Mouse (Mus musculus): ENCODE data around the gene Aym1. TPM values are rescaled to one million over a fixed set of nuclear protein-coding genes. Genes with fewer than 3 reads are reported as not detected.

The Aym1 gene
- polyA plus RNA-seq, 1 experiment, result not detected

DNA sequence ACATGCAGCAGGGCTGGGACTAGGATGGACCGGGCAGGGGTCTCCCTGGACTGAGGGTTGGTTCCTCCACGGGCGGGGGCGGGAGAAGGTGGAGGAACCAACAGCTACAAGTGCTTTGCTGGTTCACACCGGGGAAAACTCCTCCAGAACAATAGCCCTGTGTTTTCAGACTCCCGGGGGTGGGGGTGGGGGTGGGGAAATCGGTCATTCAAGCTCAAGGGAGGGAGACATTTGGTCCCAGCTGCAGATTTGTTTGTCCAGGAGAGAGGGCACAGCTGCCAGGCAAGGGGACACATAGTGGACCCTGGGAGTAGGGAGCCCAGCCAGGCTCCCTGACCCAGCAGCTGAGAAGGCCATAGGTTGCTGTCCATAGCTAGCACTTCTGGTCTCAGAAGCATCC is 7.9 kb upstream of the Aym1 start:
- peaks cover 45% of the 10 kb centered on the region for H3K27me3 ChIP-seq (ENCODE audit: control insufficient read depth)
- no peaks in the 10 kb centered on the region for H3K9me3 ChIP-seq (ENCODE audit: control insufficient read depth, low read length)
- H3K4me3 ChIP-seq (replicated peaks), result no peak overlapping the region
- H3K4me1 ChIP-seq (ENCODE audit: control insufficient read depth), result no peaks in the 10 kb centered on the region
- TF ChIP-seq GATA1 (IDR thresholded peaks at IDR 0.05; ENCODE audit: low read length) (no peak), TAL1 (IDR thresholded peaks at IDR 0.05; ENCODE audit: low read length) (no peak)
- H3K36me3 ChIP-seq (ENCODE audit: control insufficient read depth), result no peaks in the 10 kb centered on the region

- Histone ChIP-seq H3K9me3 (ENCODE audit: control insufficient read depth, low read length) (no peaks in the 10 kb centered on the region), H3K36me3 (ENCODE audit: control insufficient read depth) (no peaks in the 10 kb centered on the region), H3K27me3 (ENCODE audit: control insufficient read depth) (peaks cover 39% of the 10 kb centered on the region), H3K4me3 (replicated peaks) (no peak overlapping the region), H3K4me1 (ENCODE audit: control insufficient read depth) (no peaks in the 10 kb centered on the region)
- TF ChIP-seq GATA1 (IDR thresholded peaks at IDR 0.05; ENCODE audit: low read length) (no peak), TAL1 (IDR thresholded peaks at IDR 0.05; ENCODE audit: low read length) (no peak)
Measured at GRCm38 (mm10) chr5:113349810-113350209, 7.3 kb upstream of the Aym1 start.

- Histone ChIP-seq H3K27me3 (ENCODE audit: control insufficient read depth) (peaks cover 22% of the 10 kb centered on the region), H3K4me1 (ENCODE audit: control insufficient read depth) (no peaks in the 10 kb centered on the region), H3K9me3 (ENCODE audit: control insufficient read depth, low read length) (no peaks in the 10 kb centered on the region), H3K4me3 (replicated peaks) (no peak overlapping the region), H3K36me3 (ENCODE audit: control insufficient read depth) (no peaks in the 10 kb centered on the region)
- TF ChIP-seq TAL1 (IDR thresholded peaks at IDR 0.05; ENCODE audit: low read length) (no peak), GATA1 (IDR thresholded peaks at IDR 0.05; ENCODE audit: low read length) (no peak)
Measured at GRCm38 (mm10) chr5:113351768-113352167, 5.3 kb upstream of the Aym1 start.

GRCm38 (mm10) chr5:113352636-113353035 is 4.5 kb upstream of the Aym1 start:
- no peak for TF ChIP-seq GATA1 (IDR thresholded peaks at IDR 0.05; ENCODE audit: low read length)
- TF ChIP-seq TAL1 (IDR thresholded peaks at IDR 0.05; ENCODE audit: low read length), result no peak
- peaks cover 14% of the 10 kb centered on the region for H3K27me3 ChIP-seq (ENCODE audit: control insufficient read depth)
- no peaks in the 10 kb centered on the region for H3K4me1 ChIP-seq (ENCODE audit: control insufficient read depth)
- no peaks in the 10 kb centered on the region for H3K36me3 ChIP-seq (ENCODE audit: control insufficient read depth)
- no peak overlapping the region for H3K4me3 ChIP-seq (replicated peaks)
- no peaks in the 10 kb centered on the region for H3K9me3 ChIP-seq (ENCODE audit: control insufficient read depth, low read length)

DNA sequence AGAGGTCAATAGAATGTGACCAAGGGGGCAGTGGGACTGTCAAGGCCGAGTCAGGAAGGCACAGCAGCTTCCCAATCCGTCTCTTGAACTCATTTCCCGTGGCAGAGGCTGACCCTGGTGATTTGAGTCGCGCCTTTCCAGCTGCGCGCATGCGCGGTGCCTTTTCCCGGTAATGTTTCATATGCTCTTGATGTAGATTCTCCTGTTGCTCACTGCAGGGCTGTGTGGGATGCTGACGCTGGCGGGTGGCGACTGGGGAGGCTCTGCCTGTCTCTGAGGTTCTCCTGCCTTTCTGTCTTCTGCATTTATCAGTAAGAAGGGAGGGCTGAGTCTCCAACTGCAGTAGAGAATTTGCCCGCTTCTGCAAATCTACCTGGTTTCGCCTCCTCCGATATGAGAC is 2.8 kb upstream of the Aym1 start:
- peaks cover 4% of the 10 kb centered on the region; the same call in 1 of the 2 replicates for H3K27me3 ChIP-seq (ENCODE audit: control insufficient read depth)
- H3K4me1 ChIP-seq (ENCODE audit: control insufficient read depth), result no peaks in the 10 kb centered on the region
- H3K36me3 ChIP-seq (ENCODE audit: control insufficient read depth), result no peaks in the 10 kb centered on the region
- H3K9me3 ChIP-seq (ENCODE audit: control insufficient read depth, low read length), result no peaks in the 10 kb centered on the region
- no peak for TF ChIP-seq GATA1 (IDR thresholded peaks at IDR 0.05; ENCODE audit: low read length)
- no peak for TF ChIP-seq TAL1 (IDR thresholded peaks at IDR 0.05; ENCODE audit: low read length)
- H3K4me3 ChIP-seq (replicated peaks), result no peak overlapping the region

- no peaks in the 10 kb centered on the region for H3K36me3 ChIP-seq (ENCODE audit: control insufficient read depth)
- no peak overlapping the region for H3K4me3 ChIP-seq (replicated peaks)
Measured at GRCm38 (mm10) chr5:113357656-113358055, 562 bp downstream of the Aym1 start.

DNA sequence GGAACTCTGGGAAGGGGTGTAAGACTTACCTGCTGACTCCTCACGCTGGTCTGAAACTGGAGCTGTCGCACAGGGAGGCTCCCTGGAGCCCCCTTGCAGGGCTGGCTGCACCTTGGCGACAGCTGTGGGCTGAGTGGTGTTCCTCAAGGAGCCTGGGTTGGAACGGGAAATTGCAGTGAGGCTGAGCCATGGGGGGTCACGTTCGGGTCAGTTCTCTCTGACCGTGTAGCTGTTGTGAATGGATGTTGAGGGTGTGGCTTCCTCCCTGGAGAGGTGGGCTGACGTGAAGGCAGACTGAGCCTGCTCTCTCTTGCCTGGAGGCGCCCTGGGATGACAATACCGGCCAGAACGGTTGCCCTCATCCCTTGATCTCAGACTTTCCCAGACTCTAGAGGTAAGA is 1.7 kb downstream of the Aym1 start:
- Histone ChIP-seq H3K9me3 (ENCODE audit: control insufficient read depth, low read length) (no peaks in the 10 kb centered on the region), H3K4me3 (replicated peaks) (no peak overlapping the region), H3K4me1 (ENCODE audit: control insufficient read depth) (no peaks in the 10 kb centered on the region), H3K36me3 (ENCODE audit: control insufficient read depth) (no peaks in the 10 kb centered on the region), H3K27me3 (ENCODE audit: control insufficient read depth) (peaks cover 2% of the 10 kb centered on the region; the same call in 1 of the 2 replicates)
- TF ChIP-seq GATA1 (IDR thresholded peaks at IDR 0.05; ENCODE audit: low read length) (no peak), TAL1 (IDR thresholded peaks at IDR 0.05; ENCODE audit: low read length) (no peak)

More at GRCm38 (mm10) chr5:113357656-113358055, 562 bp downstream of the Aym1 start:
- TF ChIP-seq TAL1 (IDR thresholded peaks at IDR 0.05; ENCODE audit: low read length) (no peak), GATA1 (IDR thresholded peaks at IDR 0.05; ENCODE audit: low read length) (no peak)
- H3K9me3 ChIP-seq (ENCODE audit: control insufficient read depth, low read length), result no peaks in the 10 kb centered on the region
- H3K27me3 ChIP-seq (ENCODE audit: control insufficient read depth), result peaks cover 2% of the 10 kb centered on the region; the same call in 1 of the 2 replicates
- H3K4me1 ChIP-seq (ENCODE audit: control insufficient read depth), result no peaks in the 10 kb centered on the region

DNA sequence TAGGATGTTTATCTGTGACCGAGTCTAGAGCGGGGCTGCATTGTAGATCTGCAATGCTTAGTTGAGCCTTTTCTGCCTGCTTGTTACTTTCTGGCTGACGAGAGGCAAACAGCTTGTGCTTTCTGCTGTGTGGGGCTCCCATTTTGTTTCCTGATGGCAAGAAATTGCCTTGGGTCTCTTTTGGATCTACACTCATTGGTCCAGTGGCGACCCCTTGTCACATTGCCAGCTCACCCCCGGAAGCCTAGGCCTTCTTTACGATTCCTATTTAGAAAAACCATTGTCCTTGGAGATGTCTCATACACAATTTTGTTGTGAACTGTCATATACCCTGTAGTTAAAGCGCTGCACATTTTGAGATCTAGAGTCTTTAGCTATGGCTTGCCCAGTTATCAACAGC is 4.2 kb downstream of the Aym1 start:
- no peaks in the 10 kb centered on the region for H3K36me3 ChIP-seq (ENCODE audit: control insufficient read depth)
- no peak for TF ChIP-seq GATA1 (IDR thresholded peaks at IDR 0.05; ENCODE audit: low read length)
- no peak for TF ChIP-seq TAL1 (IDR thresholded peaks at IDR 0.05; ENCODE audit: low read length)
- no peaks in the 10 kb centered on the region for H3K9me3 ChIP-seq (ENCODE audit: control insufficient read depth, low read length)
- H3K4me3 ChIP-seq (replicated peaks), result no peak overlapping the region
- H3K4me1 ChIP-seq (ENCODE audit: control insufficient read depth), result no peaks in the 10 kb centered on the region
- H3K27me3 ChIP-seq (ENCODE audit: control insufficient read depth), result peaks cover 2% of the 10 kb centered on the region; the same call in 1 of the 2 replicates

- peaks cover 2% of the 10 kb centered on the region; the same call in 1 of the 2 replicates for H3K27me3 ChIP-seq (ENCODE audit: control insufficient read depth)
- H3K4me3 ChIP-seq (replicated peaks), result no peak overlapping the region
- TF ChIP-seq GATA1 (IDR thresholded peaks at IDR 0.05; ENCODE audit: low read length) (no peak), TAL1 (IDR thresholded peaks at IDR 0.05; ENCODE audit: low read length) (no peak)
- no peaks in the 10 kb centered on the region for H3K36me3 ChIP-seq (ENCODE audit: control insufficient read depth)
- H3K4me1 ChIP-seq (ENCODE audit: control insufficient read depth), result no peaks in the 10 kb centered on the region
- no peaks in the 10 kb centered on the region for H3K9me3 ChIP-seq (ENCODE audit: control insufficient read depth, low read length)
Measured at GRCm38 (mm10) chr5:113362258-113362996, 5.3 kb downstream of the Aym1 start.
